Mouse (Mus musculus) ES-E14 (cell line): ENCODE measurements around the gene Farsa.
"Not testable (repeated sequence)": the region's sequence is repeated elsewhere in the genome, so short reads cannot be mapped to it uniquely, and the experiment has no call there.

Source experiments
- CHD2 ChIP-seq: IDR thresholded peaks from 2 replicates; pipeline ENCODE4 v1.6.1; 2014; ENCODE audit warnings: mild to moderate bottlenecking, low read depth, low read length, inconsistent platforms
- ZNF384 ChIP-seq: IDR thresholded peaks from 2 replicates; pipeline ENCODE4 v1.6.1; 2012; ENCODE audit warnings: low read depth, low read length, inconsistent platforms

GRCm38 (mm10) chr8:84907979-84908378, 51.2 kb downstream of the Farsa start:
- not testable (repeated sequence) for TF ChIP-seq CHD2, ZNF384
